Mouse (Mus musculus): ENCODE measurements around the gene Krt14.

Gene Krt14

DNA sequence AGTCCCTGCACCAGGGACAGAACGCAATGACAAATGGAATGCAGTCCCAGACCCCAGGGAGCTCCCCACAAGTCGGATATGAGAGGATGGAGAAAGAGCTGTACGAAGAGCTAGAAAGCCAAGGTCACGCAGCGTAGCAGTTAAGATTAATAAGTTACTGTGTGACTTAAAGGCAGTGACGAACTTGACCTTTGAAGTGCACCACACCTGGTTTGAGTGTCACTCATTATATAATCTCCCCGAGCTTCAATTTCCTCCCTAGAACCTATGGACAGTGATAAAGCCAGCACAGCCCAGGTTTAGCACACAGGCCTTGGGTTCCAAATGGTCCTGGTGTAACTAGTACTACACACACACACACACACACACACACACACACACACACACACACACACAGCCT is 43.0 kb downstream of the Krt14 start:
- DNase-seq (ENCODE audit: low spot score): no peak

DNA sequence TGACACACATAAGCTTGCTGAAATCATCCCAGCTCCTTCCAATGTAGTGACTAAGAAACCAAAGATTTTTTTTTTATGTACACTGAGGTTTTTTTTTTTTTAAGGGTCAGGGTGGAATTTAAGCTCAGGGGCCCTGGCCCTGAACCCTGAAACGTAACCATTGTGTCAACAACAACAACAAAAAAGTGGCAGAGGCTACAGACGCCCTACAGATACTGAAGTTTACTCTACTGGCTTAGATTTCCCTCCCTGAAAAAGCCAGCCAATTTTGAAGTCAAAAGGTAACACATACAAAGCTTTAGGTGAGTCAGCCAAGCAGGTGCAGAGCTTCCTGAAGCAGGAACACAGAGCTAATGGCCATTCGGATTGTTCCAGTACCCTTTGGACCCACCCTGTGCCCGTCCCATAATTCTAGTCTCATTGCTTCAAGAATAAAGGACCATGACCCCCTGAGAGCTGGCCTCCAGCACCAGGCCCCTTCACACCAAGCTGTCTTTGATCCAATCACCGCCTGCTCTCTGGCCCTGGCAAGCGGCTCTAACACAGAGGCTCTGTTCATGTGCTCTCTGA is 49.4 kb downstream of the Krt14 start:
- no peak for DNase-seq (ENCODE audit: low spot score)

DNA sequence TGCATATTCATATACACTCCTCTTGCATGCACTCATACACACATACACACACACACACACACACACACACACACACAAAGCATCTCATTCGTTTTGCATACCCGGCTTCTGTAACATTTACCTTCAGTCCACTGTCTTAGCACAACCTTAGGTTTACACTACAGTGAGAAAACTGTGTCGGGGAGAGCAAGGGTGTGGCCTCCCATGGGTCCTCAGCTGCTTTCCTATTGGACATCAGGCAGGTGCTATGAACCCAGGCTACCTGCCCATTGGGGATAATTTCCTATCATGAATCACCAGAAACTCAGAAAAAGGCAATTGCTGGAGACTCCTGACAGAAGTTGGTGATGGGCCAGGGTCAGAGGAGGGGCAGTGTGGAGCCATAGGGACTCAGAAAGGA is 50.0 kb downstream of the Krt14 start:
- no peak for DNase-seq (ENCODE audit: low spot score)

DNA sequence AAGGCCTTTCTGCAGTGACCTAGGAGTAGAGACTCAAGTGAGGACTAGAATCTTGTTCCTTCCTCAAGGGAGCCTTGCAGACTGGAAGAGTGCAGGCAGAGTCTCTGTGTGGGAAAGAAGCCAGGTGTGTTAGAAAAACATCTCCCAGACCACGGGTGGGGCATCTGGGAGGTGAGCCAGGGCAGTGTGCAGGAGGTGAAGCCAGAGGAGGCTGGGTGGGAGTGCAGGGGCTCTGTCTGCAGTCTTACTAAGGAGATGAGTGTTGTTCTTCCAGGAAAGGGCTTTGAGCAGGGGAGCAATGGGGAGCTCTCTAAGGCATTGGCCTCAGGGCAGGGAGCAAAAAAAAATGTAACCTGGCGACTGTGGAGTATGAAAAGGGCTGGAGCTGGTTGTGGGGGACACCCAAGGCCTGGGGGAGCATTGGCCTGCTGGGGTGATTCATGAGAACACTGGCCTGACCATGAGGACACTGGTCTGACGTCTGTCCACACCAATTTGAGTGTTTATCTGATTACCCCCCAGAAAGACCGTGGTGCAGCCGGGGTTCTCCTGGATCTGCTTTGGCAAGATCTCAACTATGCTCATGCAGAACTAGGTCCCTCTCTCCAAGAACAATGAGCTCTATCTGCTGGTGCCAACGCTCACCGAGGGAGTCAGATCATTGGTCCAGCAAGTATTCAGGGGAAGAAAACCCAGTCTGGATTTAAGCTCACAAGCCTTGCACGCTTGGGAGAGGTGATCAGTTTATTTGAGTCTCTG is 51.7 kb downstream of the Krt14 start:
- no peak for DNase-seq (ENCODE audit: low spot score)
